Mouse (Mus musculus): ENCODE results near the gene Pvalb. TPM values are rescaled to one million over a fixed set of nuclear protein-coding genes. Genes with fewer than 3 reads are reported as not detected.

The Pvalb gene
- polyA plus RNA-seq, 2 experiments: not detected

GRCm38 (mm10) chr15:78153045-78153775 is 53.0 kb downstream of the Pvalb start:
- no peak overlapping the region for H3K4me2 ChIP-seq (ENCODE audit: low read depth)
- H3K36me3 ChIP-seq (replicated peaks; ENCODE audit: control insufficient read depth, insufficient read depth, low read depth): no peaks in the 10 kb centered on the region
- H3K9me3 ChIP-seq (ENCODE audit: control insufficient read depth, low read length): no peaks in the 10 kb centered on the region
- no peak overlapping the region for H3K4me3 ChIP-seq (ENCODE audit: insufficient read depth in 1 of 2, low read depth in 2 of 2, low read length in 2 of 2)
- DNase-seq (ENCODE audit: low read depth in 3 of 3, low spot score in 3 of 3): no peak
- no peaks in the 10 kb centered on the region for H3K4me1 ChIP-seq (replicated peaks; ENCODE audit: control insufficient read depth in 2 of 2, insufficient read depth in 2 of 2, low read length in 1 of 2)
- no peak for TF ChIP-seq CTCF (IDR thresholded peaks at IDR 0.05; ENCODE audit: low read depth)
- no peak for TF ChIP-seq EP300 (IDR thresholded peaks at IDR 0.05; ENCODE audit: low read depth)
- WGBS (ENCODE audit: insufficient replicate concordance): 53% methylated on average over 11 of the region's 11 CpGs
- no peak overlapping the region for H3K9ac ChIP-seq (replicated peaks)
- H3K27me3 ChIP-seq (ENCODE audit: control insufficient read depth, insufficient read depth, low read length): no peaks in the 10 kb centered on the region; the same call in 1 of the 2 replicates
- no peak overlapping the region for H3K27ac ChIP-seq
- ATAC-seq (ENCODE audit: insufficient read depth): no peak

DNA sequence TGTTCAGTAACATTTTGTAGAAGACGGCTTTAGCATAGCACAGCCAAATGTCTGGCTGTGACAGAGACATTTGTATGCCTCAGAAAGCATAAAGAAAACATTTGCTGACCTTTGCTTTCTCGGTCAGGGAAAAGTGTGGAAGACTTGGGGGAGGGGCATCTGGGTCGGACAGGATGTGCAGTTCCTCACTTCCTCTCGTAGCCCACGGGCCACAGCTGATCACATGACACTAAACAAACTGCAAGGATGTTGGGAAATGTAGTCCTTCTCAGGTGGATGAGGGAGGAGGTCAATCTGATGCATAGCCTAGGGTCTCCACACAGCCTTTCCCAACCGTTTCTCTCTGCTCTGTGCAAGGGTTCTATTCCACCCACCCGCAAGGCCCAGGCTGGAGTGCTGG is 57.6 kb downstream of the Pvalb start:
- H3K9ac ChIP-seq (replicated peaks): no peak overlapping the region
- ATAC-seq (ENCODE audit: insufficient read depth) (no peak), DNase-seq (ENCODE audit: low read depth in 3 of 3, low spot score in 3 of 3) (no peak)
- TF ChIP-seq EP300 (IDR thresholded peaks at IDR 0.05; ENCODE audit: low read depth) (no peak), CTCF (IDR thresholded peaks at IDR 0.05; ENCODE audit: low read depth) (no peak)
- H3K4me3 ChIP-seq (ENCODE audit: insufficient read depth in 1 of 2, low read depth in 2 of 2, low read length in 2 of 2): no peak overlapping the region
- no peak overlapping the region for H3K27ac ChIP-seq
- no peaks in the 10 kb centered on the region for H3K4me1 ChIP-seq (replicated peaks; ENCODE audit: control insufficient read depth in 2 of 2, insufficient read depth in 2 of 2, low read length in 1 of 2)
- H3K36me3 ChIP-seq (replicated peaks; ENCODE audit: control insufficient read depth, insufficient read depth, low read depth): no peaks in the 10 kb centered on the region
- H3K9me3 ChIP-seq (ENCODE audit: control insufficient read depth, low read length): no peaks in the 10 kb centered on the region
- WGBS (ENCODE audit: insufficient replicate concordance): 39% methylated on average over 7 of the region's 7 CpGs
- no peak overlapping the region for H3K4me2 ChIP-seq (ENCODE audit: low read depth)
- H3K27me3 ChIP-seq (ENCODE audit: control insufficient read depth, insufficient read depth, low read length): no peaks in the 10 kb centered on the region

Other genes starting within 250 kb of the Pvalb start
- 1.2 and 1.3 TPM in 2 replicates for gene Foxred2, start 249.7 kb downstream of the Pvalb start, polyA plus RNA-seq (2012; rRNA removed)
- gene Foxred2, start 249.7 kb downstream of the Pvalb start, polyA plus RNA-seq (2014; fragmentation: Nextera tagmentation; extraction: Ambion mirVana): 1.3 and 1.4 TPM in 2 replicates
- gene Eif3d, start 235.6 kb downstream of the Pvalb start, polyA plus RNA-seq (2012; rRNA removed): 119 and 143 TPM in 2 replicates
- 129 and 132 TPM in 2 replicates for gene Eif3d, start 235.6 kb downstream of the Pvalb start, polyA plus RNA-seq (2014; fragmentation: Nextera tagmentation; extraction: Ambion mirVana)
- gene Cacng2, start 86.4 kb downstream of the Pvalb start, polyA plus RNA-seq (2012; rRNA removed): 0.01 TPM in 1 of 2 replicates, not detected in the other
- not detected in 2 replicates for gene Cacng2, start 86.4 kb downstream of the Pvalb start, polyA plus RNA-seq (2014; fragmentation: Nextera tagmentation; extraction: Ambion mirVana)
- gene Ift27, start 32.3 kb downstream of the Pvalb start, polyA plus RNA-seq (2012; rRNA removed): 11.0 and 13.5 TPM in 2 replicates
- gene Ift27, start 32.3 kb downstream of the Pvalb start, polyA plus RNA-seq (2014; fragmentation: Nextera tagmentation; extraction: Ambion mirVana): 37.8 and 40.8 TPM in 2 replicates
- 23.8 and 32.0 TPM in 2 replicates for gene Ncf4, start 38.4 kb upstream of the Pvalb start, polyA plus RNA-seq (2012; rRNA removed)
- gene Ncf4, start 38.4 kb upstream of the Pvalb start, polyA plus RNA-seq (2014; fragmentation: Nextera tagmentation; extraction: Ambion mirVana): 32.9 and 38.8 TPM in 2 replicates
- gene Csf2rb2, start 99.3 kb upstream of the Pvalb start, polyA plus RNA-seq (2012; rRNA removed): 1.6 and 1.9 TPM in 2 replicates
- 1.1 and 1.2 TPM in 2 replicates for gene Csf2rb2, start 99.3 kb upstream of the Pvalb start, polyA plus RNA-seq (2014; fragmentation: Nextera tagmentation; extraction: Ambion mirVana)
- 4.3 and 4.5 TPM in 2 replicates for gene Csf2rb, start 119.4 kb upstream of the Pvalb start, polyA plus RNA-seq (2012; rRNA removed)
- gene Csf2rb, start 119.4 kb upstream of the Pvalb start, polyA plus RNA-seq (2014; fragmentation: Nextera tagmentation; extraction: Ambion mirVana): 5.0 and 5.9 TPM in 2 replicates
- gene Tex33, start 189.5 kb upstream of the Pvalb start, polyA plus RNA-seq (2012; rRNA removed): 0.08 TPM in 1 of 2 replicates, not detected in the other
- not detected in 2 replicates for gene Tex33, start 189.5 kb upstream of the Pvalb start, polyA plus RNA-seq (2014; fragmentation: Nextera tagmentation; extraction: Ambion mirVana)
- 90.5 and 90.6 TPM in 2 replicates for gene Tst, start 199.5 kb upstream of the Pvalb start, polyA plus RNA-seq (2012; rRNA removed)
- gene Tst, start 199.5 kb upstream of the Pvalb start, polyA plus RNA-seq (2014; fragmentation: Nextera tagmentation; extraction: Ambion mirVana): 168 and 179 TPM in 2 replicates
- gene Mpst, start 200.0 kb upstream of the Pvalb start, polyA plus RNA-seq (2012; rRNA removed): 90.7 and 101 TPM in 2 replicates
- 6.0 and 6.8 TPM in 2 replicates for gene Mpst, start 200.0 kb upstream of the Pvalb start, polyA plus RNA-seq (2014; fragmentation: Nextera tagmentation; extraction: Ambion mirVana)
- 7.1 and 8.7 TPM in 2 replicates for gene Kctd17, start 222.2 kb upstream of the Pvalb start, polyA plus RNA-seq (2012; rRNA removed)
- 3.0 and 3.3 TPM in 2 replicates for gene Kctd17, start 222.2 kb upstream of the Pvalb start, polyA plus RNA-seq (2014; fragmentation: Nextera tagmentation; extraction: Ambion mirVana)